30 mouse cellular contexts compared by ENCODE assay signal in the genomic region with DNA sequence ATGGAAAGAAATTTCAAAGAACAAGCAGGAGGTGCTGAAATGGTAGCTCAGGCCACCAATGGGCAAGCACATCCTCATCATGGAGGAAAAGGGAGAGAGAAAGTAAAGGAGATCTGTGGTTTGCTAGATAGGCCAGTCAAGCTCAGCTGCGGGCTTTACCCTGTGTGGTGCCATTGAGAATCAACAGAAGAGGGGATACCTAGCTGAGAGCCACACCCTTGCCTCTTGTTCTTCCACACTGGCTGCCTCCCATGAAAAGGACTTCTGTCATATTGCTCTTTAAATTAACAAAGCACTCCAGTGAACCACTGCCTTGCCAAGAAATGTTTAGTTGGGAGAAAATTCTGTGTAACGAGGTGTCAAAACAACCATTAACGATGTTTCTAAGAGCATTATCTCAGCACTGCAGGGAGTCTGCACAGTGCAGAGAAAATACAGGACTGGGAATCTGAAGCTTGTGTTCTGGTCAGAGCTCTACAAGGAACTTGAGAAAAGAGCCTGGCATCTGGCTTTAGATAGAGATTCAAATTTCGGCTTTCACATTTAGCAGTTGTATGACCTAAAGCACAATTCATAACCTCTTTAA.
A peak's percentile ranks its signal among the peaks of the same experiment; 100 is the strongest.
DNase-seq lines count a peak whose midpoint lies in the region; ATAC-seq lines count a peak whose summit lies in the region.
"Had no signal": no experiment of that assay in that cellular context is flagged by ENCODE, and none has a peak within 500 bp of the region (broad histone marks: within the 10 kb centered on the region; RNA-seq: fewer than 3 reads in every experiment).

No protein-coding gene starts in this region.

- no peaks in the 10 kb centered on the region for H3K4me1 ChIP-seq in midbrain, embryonic 14.5 days (ENCODE audit: control insufficient read depth, insufficient read depth, low read length)
- no peaks in the 10 kb centered on the region for H3K4me1 ChIP-seq in midbrain, embryonic 11.5 days (ENCODE audit: control insufficient read depth, insufficient read depth, low read length)
- H3K4me1 ChIP-seq in forebrain, embryonic 13.5 days = peaks cover 9% of the 10 kb centered on the region; the same call in 1 of the 2 replicates
- H3K4me1 ChIP-seq: embryonic facial prominence, embryonic 13.5 days; intestine, embryonic 15.5 days; limb, embryonic 13.5 days; lung, embryonic 15.5 days; midbrain, embryonic 15.5 days had no signal

- no peak overlapping the region for H3K9ac ChIP-seq in midbrain, embryonic 14.5 days (replicated peaks; ENCODE audit: low read length)
- H3K9ac ChIP-seq in midbrain, embryonic 11.5 days (ENCODE audit: low read length) = no peak overlapping the region
- H3K9ac ChIP-seq in forebrain, embryonic 13.5 days = no peak overlapping the region
- H3K9ac ChIP-seq: embryonic facial prominence, embryonic 13.5 days; hindbrain, embryonic 14.5 days; intestine, embryonic 15.5 days; limb, embryonic 13.5 days; lung, embryonic 15.5 days; midbrain, embryonic 15.5 days had no signal

- WGBS in midbrain, embryonic 14.5 days = 36% methylated on average over 4 of the region's 4 CpGs
- 33% methylated on average over 4 of the region's 4 CpGs for WGBS in midbrain, embryonic 11.5 days
- 5% methylated on average over 4 of the region's 4 CpGs for WGBS in forebrain, embryonic 13.5 days

- H3K9me3 ChIP-seq in midbrain, embryonic 14.5 days (ENCODE audit: control insufficient read depth, low read length) = no peaks in the 10 kb centered on the region
- no peaks in the 10 kb centered on the region for H3K9me3 ChIP-seq in midbrain, embryonic 11.5 days (ENCODE audit: control insufficient read depth, low read length)
- H3K9me3 ChIP-seq in forebrain, embryonic 13.5 days (replicated peaks) = no peaks in the 10 kb centered on the region; the same call in 1 of the 2 replicates
- H3K9me3 ChIP-seq: embryonic facial prominence, embryonic 13.5 days; G1E; intestine, embryonic 15.5 days; limb, embryonic 13.5 days; lung, embryonic 15.5 days; midbrain, embryonic 15.5 days had no signal

- H3K27ac ChIP-seq in midbrain, embryonic 14.5 days (replicated peaks; ENCODE audit: low read depth, low read length) = no peak overlapping the region
- no peak overlapping the region for H3K27ac ChIP-seq in midbrain, embryonic 11.5 days (ENCODE audit: low read depth, low read length)
- no peak overlapping the region for H3K27ac ChIP-seq in forebrain, embryonic 13.5 days
- H3K27ac ChIP-seq: embryonic facial prominence, embryonic 13.5 days; hindbrain, embryonic 14.5 days; intestine, embryonic 15.5 days; layer of hippocampus, adult 2 months; limb, embryonic 13.5 days; lung, embryonic 15.5 days; midbrain, embryonic 15.5 days had no signal

- no peak for ATAC-seq in midbrain, embryonic 14.5 days (ENCODE audit: low FRiP score, low TSS enrichment)
- ATAC-seq in midbrain, embryonic 11.5 days (ENCODE audit: low FRiP score) = no peak
- peak; percentile 68; the same call in 1 of the 2 replicates for ATAC-seq in forebrain, embryonic 13.5 days
- ATAC-seq: intestine, embryonic 15.5 days; midbrain, embryonic 15.5 days; Patski had no signal

- no peak overlapping the region for H3K4me2 ChIP-seq in midbrain, embryonic 14.5 days (ENCODE audit: low read length)
- no peak overlapping the region for H3K4me2 ChIP-seq in midbrain, embryonic 11.5 days
- peak overlapping the region; percentile 8; the same call in 1 of the 2 replicates for H3K4me2 ChIP-seq in forebrain, embryonic 13.5 days
- H3K4me2 ChIP-seq: embryonic facial prominence, embryonic 13.5 days; heart, embryonic 11.5 days; hindbrain, embryonic 14.5 days; intestine, embryonic 15.5 days; limb, embryonic 13.5 days; liver, embryonic 11.5 days; lung, embryonic 15.5 days; midbrain, embryonic 15.5 days had no signal

- H3K27me3 ChIP-seq in midbrain, embryonic 14.5 days (ENCODE audit: control insufficient read depth, insufficient read depth, low read length) = no peaks in the 10 kb centered on the region
- no peaks in the 10 kb centered on the region for H3K27me3 ChIP-seq in midbrain, embryonic 11.5 days (ENCODE audit: control insufficient read depth, insufficient read depth, low read length)
- no peaks in the 10 kb centered on the region for H3K27me3 ChIP-seq in forebrain, embryonic 13.5 days
- H3K27me3 ChIP-seq: CH12.LX; embryonic facial prominence, embryonic 13.5 days; intestine, embryonic 15.5 days; limb, embryonic 13.5 days; lung, embryonic 15.5 days; midbrain, embryonic 15.5 days; Patski had no signal

- H3K4me3 ChIP-seq in midbrain, embryonic 14.5 days (replicated peaks; ENCODE audit: low read depth, low read length) = no peak overlapping the region
- H3K4me3 ChIP-seq in midbrain, embryonic 11.5 days (ENCODE audit: low read depth, low read length) = no peak overlapping the region
- H3K4me3 ChIP-seq in forebrain, embryonic 13.5 days = no peak overlapping the region
- H3K4me3 ChIP-seq: embryonic facial prominence, embryonic 13.5 days; erythroblast, embryonic 14.5 days; intestine, embryonic 15.5 days; layer of hippocampus, adult 2 months; limb, embryonic 13.5 days; lung, embryonic 15.5 days; midbrain, embryonic 15.5 days had no signal

- no peaks in the 10 kb centered on the region for H3K36me3 ChIP-seq in midbrain, embryonic 14.5 days (ENCODE audit: control insufficient read depth, insufficient read depth, low read length)
- H3K36me3 ChIP-seq in midbrain, embryonic 11.5 days (ENCODE audit: control insufficient read depth, insufficient read depth, low read length) = no peaks in the 10 kb centered on the region
- H3K36me3 ChIP-seq in forebrain, embryonic 13.5 days (ENCODE audit: poor library complexity, severe bottlenecking) = no peaks in the 10 kb centered on the region
- H3K36me3 ChIP-seq: embryonic facial prominence, embryonic 13.5 days; G1E; intestine, embryonic 15.5 days; limb, embryonic 13.5 days; lung, embryonic 15.5 days; midbrain, embryonic 15.5 days had no signal

- DNase-seq in embryo, embryonic 11 days = peak; percentile 2
- DNase-seq in embryo, embryonic 10 days (ENCODE audit: low spot score) = no peak
- peak; percentile 8 for DNase-seq in midbrain, embryonic 14.5 days
- DNase-seq in midbrain, embryonic 11.5 days (ENCODE audit: low spot score, missing footprints) = no peak
- DNase-seq in retina, postnatal 1 day = peak; percentile 61
- DNase-seq in layer of hippocampus, adult 9-11 months = no peak
- no peak for DNase-seq in lung, postnatal 25 days (ENCODE audit: low spot score)
- DNase-seq: adrenal gland, postnatal 25 days; cerebellum, adult 8-10 months; cerebellum, postnatal 25 days; gastrocnemius, postnatal 25 days; heart, adult 11 months; kidney, adult 2 months; kidney, postnatal 36 days; lung, postnatal 36 days; right cerebral cortex, postnatal 14 days had no signal

Comparison
In these comparisons a context has a peak if more than half of its experiments do, and no peak if none do; other contexts are left out.
1. DNase-seq: peak in embryo, embryonic 11 days (single experiment), midbrain, embryonic 14.5 days (single experiment) and retina, postnatal 1 day (single experiment); none in embryo, embryonic 10 days (single experiment), midbrain, embryonic 11.5 days (single experiment), layer of hippocampus, adult 9-11 months (single experiment) and lung, postnatal 25 days (single experiment).